Mouse (Mus musculus) spleen, postnatal 14 days (tissue): ENCODE results near the gene Epyc.

Experiments used
- DNase-seq, 2 experiments: peaks; one replicate each; pipeline ENCODE4 v3.0.0; 2021 to 2022; ENCODE audit warnings: low spot score in 2 of 2

The Epyc gene

GRCm38 (mm10) chr10:97643768-97644167 is at the start of gene Epyc:
Gene Epyc, plus strand, starts transcription at chr10:97644068.
- DNase-seq, result no peak

- no peak for DNase-seq
Observed at GRCm38 (mm10) chr10:97595680-97596079, 48.2 kb upstream of the Epyc start.

DNA sequence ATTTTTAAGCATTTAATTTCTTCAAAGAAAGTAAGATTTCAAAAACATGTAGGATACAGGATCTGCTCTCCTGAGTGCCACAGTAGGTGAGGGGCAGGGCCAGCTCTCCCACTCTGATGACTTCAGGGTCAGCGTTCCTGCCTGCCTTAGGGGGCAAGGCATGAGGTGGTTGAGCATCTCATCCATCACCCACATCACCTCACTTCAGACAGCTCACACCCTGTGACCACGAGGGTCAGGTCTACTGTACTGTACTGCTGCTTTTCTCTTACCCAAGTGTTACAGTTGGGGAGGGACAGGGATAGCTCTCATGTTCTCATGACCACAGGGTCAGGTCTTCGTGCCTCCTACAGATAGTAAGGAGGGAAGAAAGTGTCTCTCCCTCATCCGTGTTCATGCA is 42.1 kb upstream of the Epyc start:
- no peak for DNase-seq

- no peak for DNase-seq
Observed at GRCm38 (mm10) chr10:97603256-97603655, 40.6 kb upstream of the Epyc start.

GRCm38 (mm10) chr10:97606579-97606978 is 37.3 kb upstream of the Epyc start, which contains the start of gene Kera:
Gene Kera, plus strand, starts transcription at chr10:97606879.
- DNase-seq, result no peak

DNA sequence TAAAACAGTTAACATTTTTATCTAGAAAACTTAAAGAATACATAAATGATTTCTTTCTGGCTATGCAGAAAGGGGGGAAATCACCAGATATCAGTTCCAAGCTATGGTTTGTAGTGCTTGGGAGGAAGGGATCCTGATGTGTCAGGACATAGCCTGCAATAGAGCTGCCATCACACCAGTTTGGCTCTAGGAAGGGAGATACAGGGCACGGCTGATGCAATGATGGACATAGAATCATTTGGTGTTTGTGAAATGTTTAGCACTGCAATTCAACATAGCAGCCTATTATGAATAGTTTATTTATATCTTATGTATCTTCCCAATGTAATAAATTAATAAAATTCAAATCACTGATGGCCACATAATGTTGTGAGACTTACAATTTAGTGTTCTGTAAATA is 21.5 kb upstream of the Epyc start:
- no peak for DNase-seq

GRCm38 (mm10) chr10:97624381-97624780 is 19.5 kb upstream of the Epyc start:
- no peak for DNase-seq

- DNase-seq, result no peak
Observed at GRCm38 (mm10) chr10:97625116-97625515, 18.8 kb upstream of the Epyc start.

DNA sequence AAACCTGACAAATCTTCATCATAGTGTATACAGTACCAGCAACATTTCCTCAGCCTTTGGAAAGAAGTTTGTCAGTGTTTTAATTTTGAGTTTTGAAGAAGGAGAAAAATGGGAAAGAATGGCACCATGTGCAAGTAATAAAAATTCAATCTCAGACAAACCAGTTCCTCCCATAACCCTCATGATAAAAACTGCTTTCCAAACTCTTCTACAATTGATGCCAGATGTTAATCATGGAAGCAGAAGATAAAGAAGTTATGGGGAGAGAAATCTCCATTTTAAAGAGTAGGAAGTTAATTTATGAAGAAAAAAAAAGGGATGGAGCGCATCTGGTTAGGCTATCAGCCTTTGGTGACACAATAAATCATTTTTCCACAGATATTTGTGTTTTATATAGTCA is 17.3 kb upstream of the Epyc start:
- no peak for DNase-seq

DNA sequence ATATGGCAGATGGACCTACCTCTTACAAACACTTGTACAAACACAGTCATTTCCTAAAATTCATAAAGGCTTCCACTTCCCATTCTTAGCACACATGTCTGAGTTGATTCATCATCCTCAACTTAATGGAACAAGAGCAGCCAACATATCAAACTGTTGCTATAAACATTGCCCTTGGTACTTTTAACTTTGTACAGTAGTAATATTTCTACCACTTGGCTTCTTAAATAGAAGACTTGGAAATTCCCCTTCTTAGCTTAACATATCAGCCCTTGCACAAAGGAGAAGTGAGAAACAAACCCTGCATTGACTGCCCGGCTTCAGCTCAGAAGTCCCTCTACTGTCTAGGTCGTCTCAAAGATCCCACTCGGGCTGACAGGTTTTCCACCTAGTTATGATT is 12.8 kb upstream of the Epyc start:
- DNase-seq, result no peak

DNA sequence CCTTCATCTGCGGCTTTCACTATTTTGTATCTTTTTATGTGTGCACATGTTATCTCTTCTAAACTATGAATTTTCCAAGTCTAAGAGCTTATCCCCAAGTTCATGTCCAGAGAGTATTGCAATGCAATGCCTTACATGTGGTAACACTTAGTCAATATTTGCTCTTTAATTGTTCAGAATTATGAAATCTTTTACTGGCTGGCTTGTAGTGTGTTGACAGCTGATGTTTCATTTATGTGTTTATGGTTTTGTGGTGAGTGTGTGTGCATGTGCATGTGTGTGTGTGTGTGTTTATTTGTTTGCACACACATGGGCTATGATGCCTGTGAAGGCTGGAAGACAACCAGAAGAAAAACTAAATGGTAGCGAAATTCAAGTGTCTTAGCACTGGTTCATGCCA is 1.9 kb upstream of the Epyc start:
- no peak for DNase-seq

- no peak for DNase-seq
Observed at GRCm38 (mm10) chr10:97650334-97650733, 6.5 kb downstream of the Epyc start.

DNA sequence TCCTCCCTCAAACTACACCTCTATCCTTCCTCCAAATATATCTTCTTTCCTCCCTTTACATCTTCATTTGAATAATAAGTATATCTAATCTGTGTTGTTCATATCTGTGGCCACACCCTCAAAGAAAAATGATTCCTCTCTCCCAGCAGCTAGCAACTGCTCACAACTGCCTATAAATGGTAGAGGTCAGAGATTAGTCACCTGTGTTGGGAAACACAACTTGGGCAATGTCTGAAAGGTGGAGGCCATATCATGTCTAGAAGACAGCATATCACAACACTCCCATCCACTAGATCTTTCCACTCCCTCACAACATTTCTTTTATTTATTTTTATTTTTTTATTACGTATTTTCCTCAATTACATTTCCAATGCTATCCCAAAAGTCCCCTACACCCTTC is 15.6 kb downstream of the Epyc start:
- no peak for DNase-seq

GRCm38 (mm10) chr10:97668656-97669055 is 24.8 kb downstream of the Epyc start:
- DNase-seq, result no peak

DNA sequence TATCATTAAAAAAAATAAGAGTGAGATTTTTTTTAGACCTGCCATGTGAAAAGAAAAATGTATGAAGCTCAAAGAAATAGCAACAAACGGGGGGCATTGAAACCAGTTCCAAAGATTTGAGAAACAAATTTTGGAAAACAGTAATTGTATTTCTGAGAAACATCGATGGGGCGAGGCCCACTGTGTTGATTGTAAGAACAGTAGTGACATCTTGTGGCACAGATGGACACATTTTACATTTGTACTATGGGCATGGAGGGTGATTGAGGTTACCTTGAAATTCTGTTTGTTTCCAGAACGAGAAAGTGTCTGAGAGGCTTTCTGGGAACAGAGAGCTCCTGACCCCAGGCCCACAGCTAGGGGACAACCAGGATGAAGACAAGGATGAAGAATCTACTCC is 26.3 kb downstream of the Epyc start:
- no peak for DNase-seq

DNA sequence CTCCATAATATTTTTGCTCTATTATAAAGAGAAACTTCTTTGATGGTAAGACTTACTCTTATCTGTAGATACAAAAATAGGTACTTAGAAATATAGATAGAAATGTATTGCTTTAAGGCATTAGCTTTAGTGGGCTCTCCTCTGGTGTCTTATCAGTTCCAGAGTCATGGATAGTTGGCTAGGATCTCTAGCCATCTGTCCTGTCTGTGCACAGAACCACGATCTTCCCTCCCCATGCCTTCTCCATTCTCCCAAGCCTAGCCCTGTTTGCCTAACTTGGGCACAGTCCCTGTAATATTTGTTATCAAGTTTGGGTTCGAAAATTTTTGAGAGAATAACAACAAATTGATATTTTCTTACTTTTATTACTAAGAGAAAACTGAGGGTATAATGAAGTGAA is 29.4 kb downstream of the Epyc start:
- DNase-seq, result no peak

- DNase-seq, result no peak
Observed at GRCm38 (mm10) chr10:97682981-97683380, 39.1 kb downstream of the Epyc start.

GRCm38 (mm10) chr10:97687198-97687597 is 43.3 kb downstream of the Epyc start:
- no peak for DNase-seq

DNA sequence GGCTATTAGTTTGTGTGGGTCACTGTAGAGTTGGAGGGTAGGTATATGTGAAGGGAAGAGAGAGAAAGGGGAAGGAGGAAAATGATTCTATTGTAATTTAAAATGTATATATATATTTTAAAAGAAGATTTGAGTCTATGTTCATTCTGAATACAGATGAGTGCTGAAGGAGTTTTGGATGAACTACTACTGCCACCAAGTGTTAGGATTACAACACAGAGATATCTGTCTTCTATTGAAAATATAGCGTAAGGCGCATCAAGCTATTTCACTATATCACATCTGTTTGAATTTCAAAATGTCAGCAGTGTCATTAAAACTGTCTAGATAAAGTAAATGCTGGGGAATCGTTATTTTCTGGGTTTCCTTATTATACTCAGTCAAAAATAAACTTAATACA is 45.6 kb downstream of the Epyc start:
- no peak for DNase-seq

- no peak for DNase-seq
Observed at GRCm38 (mm10) chr10:97692913-97693312, 49.0 kb downstream of the Epyc start, which contains the start of gene Ccer1. Gene Ccer1, plus strand, starts transcription at chr10:97693059.

DNA sequence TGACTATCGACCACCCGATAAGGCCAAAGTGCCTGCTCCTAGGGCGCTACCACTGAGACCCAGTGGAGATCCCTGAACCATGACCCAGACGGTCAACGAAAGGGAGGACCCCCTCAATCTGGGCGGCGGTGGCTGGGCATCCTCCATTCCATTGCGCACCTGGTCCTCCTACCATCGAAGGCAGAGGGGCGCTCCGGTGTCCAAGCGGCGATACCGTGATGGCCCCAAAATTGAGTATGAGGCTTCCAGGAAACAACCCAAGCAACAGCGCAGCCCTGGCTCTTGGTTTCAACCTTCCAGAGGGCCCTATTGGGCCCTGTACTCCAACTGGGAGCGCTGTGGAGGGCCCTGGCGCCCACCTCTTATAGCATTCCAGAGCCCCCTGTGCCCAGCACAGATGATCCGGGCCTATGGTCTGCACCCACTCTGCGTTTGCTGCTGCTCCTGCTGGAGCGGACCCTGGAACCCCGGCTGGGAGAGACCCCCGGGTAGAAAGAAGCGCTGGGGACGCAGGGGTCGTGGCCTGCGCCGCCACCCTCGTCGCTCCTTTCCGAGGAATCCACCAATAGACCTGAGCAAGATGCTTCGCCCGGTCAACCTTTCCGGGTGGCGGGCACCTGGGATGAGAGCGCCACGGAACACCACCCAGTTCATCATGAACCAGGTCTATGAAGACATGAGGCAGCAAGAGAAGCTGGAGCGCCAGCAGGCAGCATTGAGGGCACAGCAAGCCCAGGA is 49.7 kb downstream of the Epyc start:
- DNase-seq, result peak in 1 of 2 experiments; percentile 6

DNA sequence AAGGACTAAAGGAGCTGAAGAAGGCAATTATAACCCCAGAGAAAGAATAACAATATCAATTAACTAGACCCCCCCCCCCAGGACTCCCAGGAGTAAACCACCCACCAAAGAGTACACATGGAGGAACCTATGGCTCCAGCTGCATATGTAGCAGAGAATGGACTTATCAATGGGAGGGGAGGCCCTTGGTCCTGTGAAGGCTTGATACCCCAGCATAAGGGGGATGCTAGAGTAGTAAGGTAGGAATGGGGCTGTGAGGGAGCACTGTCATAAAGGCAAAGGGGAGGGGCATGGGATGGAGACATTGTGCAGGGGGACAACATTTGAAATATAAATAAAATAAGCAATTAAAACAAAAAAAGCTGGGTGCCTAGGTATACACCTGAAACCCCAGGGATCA is 58.5 kb downstream of the Epyc start:
- DNase-seq, result no peak

DNA sequence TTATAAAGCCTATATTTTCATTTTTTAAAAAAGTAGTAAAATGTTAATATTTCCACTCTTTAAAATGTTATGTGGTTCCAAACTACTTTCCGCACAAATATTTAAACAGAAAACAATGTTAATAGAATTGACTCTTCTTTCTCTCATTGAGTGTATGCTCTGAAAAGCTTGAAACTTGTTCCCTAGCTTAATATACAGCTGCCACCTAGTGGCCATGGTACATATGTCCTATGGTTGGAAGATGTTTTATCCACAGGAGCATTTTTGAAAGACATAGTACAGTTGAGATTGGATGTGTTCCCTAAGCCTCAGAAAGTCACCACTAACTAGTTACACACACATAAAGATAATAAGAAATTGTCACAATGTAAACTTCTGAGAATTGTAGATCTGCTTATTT is 60.7 kb downstream of the Epyc start:
- DNase-seq, result no peak

GRCm38 (mm10) chr10:97712687-97713086 is 68.8 kb downstream of the Epyc start:
- no peak for DNase-seq
